Mouse (Mus musculus) spleen, adult 18-20 months (tissue): ENCODE results near the gene Il31.
A peak's percentile ranks its signal among the peaks of the same experiment; 100 is the strongest.
"Not testable (repeated sequence)": the region's sequence is repeated elsewhere in the genome, so short reads cannot be mapped to it uniquely, and the experiment has no call there.

ENCODE experiments used
- DNase-seq, 2 experiments: peaks; one replicate each; pipeline ENCODE4 v3.0.0; 2022; ENCODE audit warnings: mixed read lengths in 2 of 2

Il31 gene

DNA sequence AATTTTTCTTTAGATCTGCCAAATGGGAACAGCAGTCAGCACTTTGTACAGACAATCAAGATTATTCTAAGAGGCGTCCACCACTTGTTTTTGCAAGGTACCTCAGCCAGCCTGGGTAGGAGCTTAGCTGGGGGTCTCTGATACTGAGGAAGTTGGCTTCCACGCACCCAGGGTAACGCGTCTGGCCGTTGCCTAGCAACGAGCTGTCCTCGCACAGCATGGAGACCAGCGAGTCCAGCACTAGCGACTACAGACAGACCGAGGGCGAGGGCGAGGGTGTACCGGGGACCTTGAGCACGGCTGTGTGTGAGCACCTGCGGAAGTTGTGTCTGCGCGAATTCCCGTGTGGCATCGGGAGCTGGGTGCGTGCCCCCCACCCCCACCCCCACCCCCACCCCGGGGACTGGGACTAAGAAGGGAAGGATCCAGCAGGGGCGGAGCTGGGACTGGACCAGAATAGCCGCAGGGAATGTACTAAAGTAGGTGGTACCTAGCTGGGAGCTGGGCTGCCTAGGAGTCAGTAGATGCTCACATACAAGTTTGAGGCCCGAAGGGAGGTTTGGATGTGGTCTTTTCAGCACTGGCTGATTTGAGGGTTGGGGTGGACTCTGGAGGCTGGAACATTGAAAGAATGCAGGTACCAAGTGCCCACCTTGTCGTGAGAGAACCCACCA, at the start of gene Il31, which contains the start of gene Lrrc43:
Il31 (minus strand) TSS at position 378 of the 674 bp plus-strand sequence.
Lrrc43 (plus strand) TSS at position 194 of the 674 bp plus-strand sequence.
- no peak for DNase-seq

GRCm38 (mm10) chr5:123533801-123534200, 44.5 kb upstream of the Il31 start:
- DNase-seq: no peak

GRCm38 (mm10) chr5:123530056-123530455, 40.8 kb upstream of the Il31 start:
- no peak for DNase-seq

GRCm38 (mm10) chr5:123528641-123529040, 39.4 kb upstream of the Il31 start:
- DNase-seq: no peak

DNA sequence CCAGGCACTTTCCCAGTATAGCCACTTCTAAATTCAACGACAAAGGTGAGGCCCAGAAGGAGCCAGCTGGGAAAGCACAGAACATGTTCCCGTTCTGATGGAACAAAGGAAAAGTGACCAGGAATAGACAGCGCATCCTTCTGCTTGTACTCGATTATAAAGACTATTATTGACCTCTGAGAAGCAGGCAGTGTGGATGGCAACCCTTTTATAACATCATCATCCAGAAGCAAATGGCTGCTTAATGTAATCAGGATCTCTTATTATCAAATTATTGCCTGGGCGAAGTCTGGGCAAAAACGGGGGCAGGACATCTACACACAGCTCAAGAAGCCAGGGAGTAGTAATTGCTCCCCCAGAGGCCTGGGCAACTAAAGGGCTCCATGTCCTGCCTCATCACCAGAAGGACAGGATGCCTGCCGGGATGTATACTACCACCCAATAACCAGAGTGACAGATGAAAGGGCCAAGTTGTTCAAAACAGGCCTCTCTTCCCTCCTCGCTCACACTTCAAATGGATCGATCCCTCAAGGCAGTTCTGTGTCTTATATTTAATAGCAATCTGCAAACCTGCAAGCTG, 36.7 kb upstream of the Il31 start:
- no peak for DNase-seq

DNA sequence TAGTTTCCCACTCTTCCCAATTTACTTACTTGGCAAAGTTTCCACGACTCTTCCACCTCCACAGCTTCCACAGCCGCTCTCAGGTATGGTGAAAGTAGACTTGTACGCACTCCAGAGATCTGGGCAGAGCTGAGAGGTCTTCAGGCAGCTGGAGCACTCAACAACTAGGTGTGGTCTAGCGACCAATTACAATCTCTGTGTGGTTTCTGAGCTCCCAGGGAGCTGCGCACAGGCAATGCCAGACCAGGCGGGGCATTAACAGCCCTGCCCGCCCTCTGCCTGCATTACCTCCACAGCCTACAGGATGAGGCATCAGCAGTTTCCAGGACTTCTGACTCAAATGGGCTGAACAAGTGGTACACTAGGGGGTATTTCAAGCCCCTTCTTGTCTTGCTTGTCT, 36.0 kb upstream of the Il31 start, which contains the start of gene Gm49027:
Gm49027 (minus strand) TSS at position 208 of the 400 bp plus-strand sequence.
- DNase-seq: no peak

- no peak for DNase-seq
These were observed 35.1 kb upstream of the Il31 start for GRCm38 (mm10) chr5:123524393-123524750.

GRCm38 (mm10) chr5:123523692-123524392, 34.6 kb upstream of the Il31 start, which contains the start of gene Diablo:
Gene Diablo (minus strand): TSS chr5:123524176.
- DNase-seq: peak; percentile 97 to 99

DNA sequence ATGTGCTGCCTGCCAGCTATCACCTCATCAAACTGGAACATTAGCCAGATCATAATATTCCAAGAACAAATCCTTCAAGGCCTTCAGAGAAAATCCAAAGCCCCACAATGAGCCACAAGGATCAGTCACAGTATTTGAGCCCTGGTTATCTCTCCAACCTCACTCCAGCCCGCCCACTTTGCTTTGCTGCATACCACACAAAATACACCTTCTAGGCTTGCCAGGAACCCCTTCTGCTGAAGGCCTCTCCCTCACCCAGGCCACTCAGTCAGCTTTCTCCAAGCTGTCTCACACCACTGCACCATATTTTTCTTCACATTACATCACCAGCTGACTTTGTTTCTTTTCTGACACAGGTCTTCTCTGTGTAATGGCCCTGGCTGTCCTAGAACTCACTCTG, 32.9 kb upstream of the Il31 start:
- DNase-seq: no peak

GRCm38 (mm10) chr5:123521621-123522020, 32.3 kb upstream of the Il31 start:
- DNase-seq: no peak

DNA sequence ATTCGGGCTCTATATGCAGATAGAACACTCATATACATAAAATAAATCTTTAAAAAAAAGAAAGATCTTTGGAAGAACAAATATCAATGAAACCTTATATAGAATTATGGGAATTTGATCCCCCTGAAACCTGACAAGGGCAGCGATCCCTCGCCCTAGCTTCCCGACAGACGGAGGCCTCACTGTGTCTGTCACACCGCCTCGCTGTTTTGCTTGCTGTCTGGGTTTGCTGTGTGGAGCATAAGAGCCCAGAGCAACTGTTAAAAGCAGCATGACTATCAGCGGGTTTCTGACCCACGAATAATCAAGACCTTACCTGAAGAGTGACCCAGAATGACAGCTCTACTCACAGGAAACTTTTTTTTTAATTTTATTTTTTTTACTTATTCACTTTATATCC, 31.4 kb upstream of the Il31 start:
- no peak for DNase-seq

DNA sequence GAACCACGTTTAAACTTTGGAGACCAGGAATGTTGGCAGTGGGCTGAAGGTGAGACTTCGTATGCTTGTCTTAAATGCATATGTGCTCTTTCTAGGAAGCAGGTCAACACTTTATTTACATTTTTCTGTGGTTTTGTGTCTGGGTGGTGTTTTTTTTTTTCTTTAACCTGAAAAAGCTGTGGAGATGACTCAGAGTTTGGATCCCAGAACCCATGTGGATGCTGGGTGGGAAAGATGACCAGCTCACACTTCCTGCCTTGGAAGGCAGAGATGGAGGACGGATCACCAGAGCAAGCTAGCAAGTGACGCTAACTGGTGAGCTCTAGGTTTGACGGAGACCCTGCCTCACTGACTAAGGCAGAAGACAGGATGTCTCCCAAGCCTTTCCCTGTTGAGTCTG, 25.6 kb upstream of the Il31 start:
- no peak for DNase-seq

DNA sequence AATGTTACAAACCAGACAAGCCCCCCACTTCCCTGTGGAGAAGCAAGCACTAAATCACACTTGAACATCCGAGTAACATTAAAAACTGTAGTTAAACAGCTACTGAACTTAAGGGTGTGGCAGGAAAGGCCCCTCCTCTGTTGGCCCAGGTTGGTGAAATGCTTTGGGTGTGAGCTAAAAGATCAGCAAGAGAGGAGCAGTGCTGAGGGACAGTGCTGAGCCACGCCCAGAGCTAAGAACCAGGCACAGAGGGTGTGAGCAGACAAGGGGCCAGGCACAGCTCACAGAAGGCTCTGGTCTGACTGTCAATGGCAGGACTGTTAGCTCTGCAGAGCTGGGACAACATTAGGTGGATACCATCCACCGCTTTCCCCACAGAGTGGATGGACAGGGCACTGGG, 22.8 kb upstream of the Il31 start:
- no peak for DNase-seq

- not testable (repeated sequence) for DNase-seq
These were observed 22.1 kb upstream of the Il31 start for GRCm38 (mm10) chr5:123511426-123511825.

- DNase-seq: no peak
These were observed 20.9 kb upstream of the Il31 start, which contains the start of gene B3gnt4 for GRCm38 (mm10) chr5:123510160-123510559. Gene B3gnt4 (plus strand): TSS chr5:123510460.

DNA sequence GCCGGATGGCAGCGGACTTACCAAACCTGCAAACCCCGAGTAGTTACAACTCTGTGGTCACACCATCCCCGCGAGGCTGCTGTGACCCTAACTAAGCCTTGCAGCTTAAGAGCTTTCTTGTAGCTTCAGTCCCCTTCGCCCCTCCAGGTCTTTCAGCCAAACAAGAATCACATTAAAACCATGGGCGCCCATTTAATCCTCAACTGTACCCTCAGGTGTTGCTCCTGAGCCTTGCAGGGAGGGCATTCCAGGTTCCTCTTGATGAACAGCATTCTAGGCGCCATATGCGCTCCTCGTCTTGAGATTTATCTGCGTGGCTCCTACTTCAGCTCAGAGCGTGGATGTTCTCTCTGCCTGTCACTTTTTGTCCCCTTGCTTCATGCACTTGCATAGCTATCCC, 19.6 kb upstream of the Il31 start:
- no peak for DNase-seq

GRCm38 (mm10) chr5:123507936-123508723, 18.8 kb upstream of the Il31 start:
- DNase-seq: peak; percentile 56 to 71

DNA sequence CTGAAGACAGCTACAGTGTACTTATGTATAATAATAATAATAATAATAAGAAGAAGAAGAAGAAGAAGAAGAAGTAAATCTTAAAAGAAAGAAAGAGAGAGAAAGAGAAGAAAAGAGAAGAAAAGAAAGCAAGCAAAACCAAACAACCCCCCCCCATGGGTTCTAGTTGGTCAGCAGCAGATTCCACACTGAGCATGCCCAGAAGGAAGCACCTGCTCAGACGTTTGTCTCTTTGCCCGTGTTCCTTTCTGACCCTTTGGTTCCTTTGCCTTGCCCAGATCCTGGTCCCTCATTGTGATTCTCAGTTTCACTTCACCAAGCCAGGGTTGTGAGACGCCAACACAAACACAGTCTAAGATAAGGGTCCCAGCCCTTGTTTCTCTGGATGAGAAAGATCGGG, 12.7 kb upstream of the Il31 start:
- no peak for DNase-seq

- peak in 1 of 2 experiments; percentile 43 for DNase-seq
These were observed 10.4 kb upstream of the Il31 start for GRCm38 (mm10) chr5:123499717-123500116.

GRCm38 (mm10) chr5:123489935-123490334, 646 bp upstream of the Il31 start:
- no peak for DNase-seq

- no peak for DNase-seq
These were observed 1.5 kb downstream of the Il31 start for GRCm38 (mm10) chr5:123487659-123488395.

- no peak for DNase-seq
These were observed 15.5 kb downstream of the Il31 start for GRCm38 (mm10) chr5:123473817-123474216.
